Mouse (Mus musculus): ENCODE data around the gene Arl6ip4. TPM values are rescaled to one million over a fixed set of nuclear protein-coding genes. Genes with fewer than 3 reads are reported as not detected.

Gene Arl6ip4
- 71.7 and 75.1 TPM in 2 replicates for polyA plus RNA-seq (2015; fragmentation: Nextera tagmentation; extraction: Ambion mirVana)

- Histone ChIP-seq H3K9ac (peak within 1 kb of the TSS; percentile 95), H3K4me3 (peak within 1 kb of the TSS; percentile 83), H3K9me3 (no peaks in the 10 kb centered on the region), H3K4me2 (peak within 1 kb of the TSS; percentile 99), H3K4me1 (replicated peaks) (peaks cover 58% of the 10 kb centered on the region), H3K27ac (peak within 1 kb of the TSS; percentile 89), H3K36me3 (peaks cover 54% of the 10 kb centered on the region), H3K27me3 (no peaks in the 10 kb centered on the region)
- ATAC-seq (ENCODE audit: low FRiP score), result 0 out of 2 replicates have a peak, but pooled peaks have one; percentile 6
- WGBS, result 1% methylated on average over 64 of the region's 64 CpGs
Observed at GRCm38 (mm10) chr5:124115990-124116845, at the start of gene Arl6ip4. Gene Arl6ip4, plus strand, starts transcription at chr5:124116089.

GRCm38 (mm10) chr5:124069657-124070056 is 46.2 kb upstream of the Arl6ip4 start:
- no peak for ATAC-seq (ENCODE audit: low FRiP score)
- Histone ChIP-seq H3K4me1 (replicated peaks) (peaks cover 13% of the 10 kb centered on the region), H3K9ac (no peak overlapping the region), H3K4me3 (no peak overlapping the region), H3K9me3 (no peaks in the 10 kb centered on the region), H3K27ac (no peak overlapping the region), H3K36me3 (no peaks in the 10 kb centered on the region), H3K4me2 (no peak overlapping the region), H3K27me3 (no peaks in the 10 kb centered on the region)
- WGBS, result 90% methylated on average over 3 of the region's 3 CpGs

DNA sequence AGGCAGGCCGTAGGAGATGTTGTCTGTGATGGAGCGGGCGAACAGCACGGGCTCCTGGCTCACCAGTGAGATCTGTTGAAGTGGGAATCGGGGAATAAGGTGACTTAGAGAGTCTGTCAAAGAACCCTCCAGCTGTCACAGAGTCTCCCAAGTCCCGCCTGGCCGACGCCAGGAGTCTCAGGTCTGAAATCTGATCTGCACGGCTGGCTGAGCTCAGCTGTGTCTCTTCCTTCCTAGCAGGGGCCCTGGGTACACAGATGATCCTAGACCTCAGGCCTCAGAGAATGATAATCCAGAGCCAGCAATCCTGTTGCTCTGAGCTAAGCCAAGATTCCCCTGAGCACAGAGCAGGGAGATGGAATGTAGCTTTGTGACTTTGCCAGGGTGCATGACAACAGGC is 42.2 kb upstream of the Arl6ip4 start:
- 53% methylated on average over 9 of the region's 9 CpGs for WGBS
- no peak overlapping the region for H3K9ac ChIP-seq

GRCm38 (mm10) chr5:124074845-124075307 is 41.0 kb upstream of the Arl6ip4 start:
- no peak for ATAC-seq (ENCODE audit: low FRiP score)
- H3K9ac ChIP-seq, result no peak overlapping the region
- WGBS, result 58% methylated on average over 10 of the region's 10 CpGs
- H3K27me3 ChIP-seq, result 0 out of 2 replicates have a peak, but pooled peaks cover 3% of the 10 kb centered on the region
- no peaks in the 10 kb centered on the region for H3K9me3 ChIP-seq
- H3K36me3 ChIP-seq, result no peaks in the 10 kb centered on the region
- no peak overlapping the region for H3K4me2 ChIP-seq
- 0 out of 2 replicates have a peak overlapping the region, but pooled peaks have one; percentile 1 for H3K27ac ChIP-seq
- peaks cover 53% of the 10 kb centered on the region for H3K4me1 ChIP-seq (replicated peaks)
- H3K4me3 ChIP-seq, result no peak overlapping the region

More for the DNA sequence above, 42.2 kb upstream of the Arl6ip4 start:
- ATAC-seq (ENCODE audit: low FRiP score), result no peak
- 0 out of 2 replicates have a peak overlapping the region, but pooled peaks have one; percentile 23 for H3K27ac ChIP-seq
- H3K36me3 ChIP-seq, result no peaks in the 10 kb centered on the region
- 0 out of 2 replicates have a peak, but pooled peaks cover 3% of the 10 kb centered on the region for H3K27me3 ChIP-seq
- H3K4me1 ChIP-seq (replicated peaks), result peaks cover 41% of the 10 kb centered on the region
- no peak overlapping the region for H3K4me2 ChIP-seq
- H3K9me3 ChIP-seq, result no peaks in the 10 kb centered on the region
- H3K4me3 ChIP-seq, result no peak overlapping the region

DNA sequence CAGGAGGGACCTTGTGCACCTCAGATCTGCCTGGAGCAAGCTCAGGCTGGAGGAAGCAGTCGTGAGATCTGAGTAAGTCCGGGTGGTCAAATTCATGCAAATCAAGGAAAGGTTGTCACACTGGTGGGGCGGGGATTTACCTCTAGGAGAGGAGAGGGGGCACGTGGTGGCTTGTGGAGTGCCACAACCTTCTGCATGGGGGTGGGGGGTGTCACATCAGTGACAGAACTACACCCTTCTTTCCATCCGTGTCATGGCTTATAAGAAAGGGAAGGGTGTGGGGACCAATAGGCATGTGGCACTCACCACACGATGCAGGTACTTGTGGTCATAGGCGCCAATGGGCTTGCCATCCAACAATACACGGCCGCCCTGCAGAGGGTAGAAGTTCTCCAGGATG is 40.2 kb upstream of the Arl6ip4 start:
- 0 out of 2 replicates have a peak, but pooled peaks cover 3% of the 10 kb centered on the region for H3K27me3 ChIP-seq
- H3K4me2 ChIP-seq, result no peak overlapping the region
- no peaks in the 10 kb centered on the region for H3K36me3 ChIP-seq
- no peak overlapping the region for H3K4me3 ChIP-seq
- peaks cover 55% of the 10 kb centered on the region for H3K4me1 ChIP-seq (replicated peaks)
- H3K9ac ChIP-seq, result no peak overlapping the region
- no peaks in the 10 kb centered on the region for H3K9me3 ChIP-seq
- H3K27ac ChIP-seq, result no peak overlapping the region
- WGBS, result 77% methylated on average over 9 of the region's 9 CpGs
- no peak for ATAC-seq (ENCODE audit: low FRiP score)

GRCm38 (mm10) chr5:124076559-124076958 is 39.3 kb upstream of the Arl6ip4 start:
- Histone ChIP-seq H3K27ac (no peak overlapping the region), H3K9me3 (no peaks in the 10 kb centered on the region), H3K4me3 (no peak overlapping the region), H3K4me1 (replicated peaks) (peaks cover 55% of the 10 kb centered on the region), H3K4me2 (no peak overlapping the region), H3K9ac (no peak overlapping the region), H3K27me3 (0 out of 2 replicates have a peak, but pooled peaks cover 3% of the 10 kb centered on the region), H3K36me3 (no peaks in the 10 kb centered on the region)
- WGBS, result 58% methylated on average over 9 of the region's 9 CpGs
- no peak for ATAC-seq (ENCODE audit: low FRiP score)

- no peaks in the 10 kb centered on the region for H3K9me3 ChIP-seq
- 81% methylated on average over 13 of the region's 13 CpGs for WGBS
- 0 out of 2 replicates have a peak, but pooled peaks cover 3% of the 10 kb centered on the region for H3K27me3 ChIP-seq
- H3K4me1 ChIP-seq (replicated peaks), result peaks cover 49% of the 10 kb centered on the region
- ATAC-seq (ENCODE audit: low FRiP score), result no peak
- no peak overlapping the region for H3K27ac ChIP-seq
- no peak overlapping the region for H3K4me2 ChIP-seq
- H3K4me3 ChIP-seq, result no peak overlapping the region
- H3K9ac ChIP-seq, result peak overlapping the region; percentile 24; the same call in 1 of the 2 replicates
- H3K36me3 ChIP-seq, result no peaks in the 10 kb centered on the region
Observed at GRCm38 (mm10) chr5:124077241-124077640, 38.6 kb upstream of the Arl6ip4 start.

GRCm38 (mm10) chr5:124077856-124078460 is 37.9 kb upstream of the Arl6ip4 start:
- H3K9me3 ChIP-seq, result no peaks in the 10 kb centered on the region
- H3K27me3 ChIP-seq, result 0 out of 2 replicates have a peak, but pooled peaks cover 3% of the 10 kb centered on the region
- H3K9ac ChIP-seq, result peak overlapping the region; percentile 29; the same call in 1 of the 2 replicates
- H3K4me1 ChIP-seq (replicated peaks), result peaks cover 49% of the 10 kb centered on the region
- no peak overlapping the region for H3K4me2 ChIP-seq
- ATAC-seq (ENCODE audit: low FRiP score), result no peak
- peak overlapping the region; percentile 80 for H3K27ac ChIP-seq
- H3K4me3 ChIP-seq, result no peak overlapping the region
- 63% methylated on average over 6 of the region's 6 CpGs for WGBS
- H3K36me3 ChIP-seq, result no peaks in the 10 kb centered on the region

DNA sequence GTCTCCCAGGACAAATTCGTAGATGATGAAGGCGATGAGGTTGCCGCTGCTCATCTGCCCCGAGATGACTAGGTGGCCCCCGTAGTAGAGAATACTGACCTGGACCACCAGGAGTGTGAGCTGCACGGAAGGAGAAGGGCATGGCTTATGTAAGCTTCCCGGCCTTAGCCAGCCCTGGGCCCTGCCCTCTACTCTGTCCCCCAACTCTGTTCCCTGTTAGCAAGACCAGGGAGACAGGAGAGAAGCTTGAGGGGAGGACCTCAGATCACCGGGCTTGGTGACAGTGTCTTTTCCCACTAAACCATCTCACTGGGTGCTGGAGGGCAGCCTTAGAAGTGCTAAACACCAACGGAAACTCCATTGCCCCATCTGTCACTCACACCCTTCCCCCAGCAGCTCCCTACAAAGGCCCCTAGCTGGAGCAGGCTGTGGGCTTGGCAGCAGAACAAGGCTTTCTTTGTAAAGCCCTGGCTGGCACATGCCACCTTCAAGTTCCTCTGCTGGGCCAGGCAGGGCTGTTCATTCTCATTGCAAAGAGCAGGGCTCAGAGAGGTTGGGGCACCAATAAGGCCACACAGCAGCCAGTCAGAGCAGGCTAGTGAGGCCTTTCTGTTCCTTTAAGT is 37.0 kb upstream of the Arl6ip4 start:
- 0 out of 2 replicates have a peak overlapping the region, but pooled peaks have one; percentile 24 for H3K9ac ChIP-seq
- H3K9me3 ChIP-seq, result no peaks in the 10 kb centered on the region
- 0 out of 2 replicates have a peak, but pooled peaks cover 3% of the 10 kb centered on the region for H3K27me3 ChIP-seq
- H3K27ac ChIP-seq, result peak overlapping the region; percentile 80
- no peak overlapping the region for H3K4me3 ChIP-seq
- peak; percentile 69; the same call in 1 of the 2 replicates for ATAC-seq (ENCODE audit: low FRiP score)
- 55% methylated on average over 9 of the region's 9 CpGs for WGBS
- no peaks in the 10 kb centered on the region for H3K36me3 ChIP-seq
- H3K4me2 ChIP-seq, result 0 out of 2 replicates have a peak overlapping the region, but pooled peaks have one; percentile 1
- H3K4me1 ChIP-seq (replicated peaks), result peaks cover 42% of the 10 kb centered on the region

GRCm38 (mm10) chr5:124079880-124080279 is 36.0 kb upstream of the Arl6ip4 start:
- H3K27me3 ChIP-seq, result 0 out of 2 replicates have a peak, but pooled peaks cover 3% of the 10 kb centered on the region
- peaks cover 42% of the 10 kb centered on the region for H3K4me1 ChIP-seq (replicated peaks)
- no peaks in the 10 kb centered on the region for H3K9me3 ChIP-seq
- H3K4me2 ChIP-seq, result no peak overlapping the region
- H3K9ac ChIP-seq, result no peak overlapping the region
- ATAC-seq (ENCODE audit: low FRiP score), result no peak
- no peak overlapping the region for H3K4me3 ChIP-seq
- no peaks in the 10 kb centered on the region for H3K36me3 ChIP-seq
- H3K27ac ChIP-seq, result no peak overlapping the region
- WGBS, result 94% methylated on average over 17 of the region's 17 CpGs

DNA sequence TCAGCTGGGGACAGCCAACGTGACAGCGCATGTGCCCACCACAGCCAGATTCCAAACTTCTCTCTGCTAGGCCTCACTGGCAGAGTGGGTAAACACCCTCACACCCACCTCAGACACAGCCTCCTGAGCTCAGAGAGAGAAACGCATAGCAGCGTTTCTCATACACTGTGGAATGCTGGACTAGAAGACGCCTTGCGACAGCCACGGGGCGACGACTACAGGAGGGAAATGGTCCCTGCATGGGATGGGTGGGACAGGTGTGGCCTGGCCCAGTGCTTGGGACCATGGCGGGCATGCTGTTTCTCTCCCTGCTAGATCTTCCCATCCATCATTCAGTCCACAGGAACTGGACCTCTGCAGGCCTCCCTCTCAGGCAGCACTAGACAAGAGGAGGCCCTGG is 33.4 kb upstream of the Arl6ip4 start:
- no peak overlapping the region for H3K4me2 ChIP-seq
- H3K27ac ChIP-seq, result no peak overlapping the region
- no peak overlapping the region for H3K4me3 ChIP-seq
- H3K4me1 ChIP-seq (replicated peaks), result peaks cover 29% of the 10 kb centered on the region
- 85% methylated on average over 10 of the region's 10 CpGs for WGBS
- no peak for ATAC-seq (ENCODE audit: low FRiP score)
- H3K36me3 ChIP-seq, result no peaks in the 10 kb centered on the region
- no peaks in the 10 kb centered on the region for H3K9me3 ChIP-seq
- 0 out of 2 replicates have a peak, but pooled peaks cover 7% of the 10 kb centered on the region for H3K27me3 ChIP-seq
- H3K9ac ChIP-seq, result peak overlapping the region; percentile 29; the same call in 1 of the 2 replicates

Measured in hindbrain, embryonic 13.5 days (tissue).